Mouse (Mus musculus) testis, adult 2 months (tissue): ENCODE measurements at regions not wholly inside any gene's neighbourhood (a gene's known extent, or its start where the extent isn't known, plus 50 kb on each side); places are given as distances from the start of the nearest gene placed in this dataset.

Source experiments
- CTCF ChIP-seq: fragments of 200-500 bp; IDR thresholded peaks from 2 replicates; pipeline ENCODE4 v1.5.1; 2012; ENCODE audit warnings: low read depth, mild to moderate bottlenecking, inconsistent platforms, low read length, moderate library complexity; ENCODE audit not compliant: control insufficient read depth, insufficient read depth, insufficient replicate concordance
- POLR2A ChIP-seq: fragments of 200-500 bp; IDR thresholded peaks from 2 replicates; pipeline ENCODE4 v1.6.1; 2012; ENCODE audit warnings: low read depth, mild to moderate bottlenecking, inconsistent platforms, low read length, moderate library complexity; ENCODE audit not compliant: control insufficient read depth

GRCm38 (mm10) chr8:92064175-92064821, 262.4 kb upstream of the Irx3 start:
- no peak for TF ChIP-seq CTCF
- TF ChIP-seq POLR2A, result no peak
